Mouse (Mus musculus) bone marrow, adult 2 months (tissue): Measurements from ENCODE around the gene Nsmce4a. TPM values are rescaled to one million over a fixed set of nuclear protein-coding genes. Genes with fewer than 3 reads are reported as not detected.

Experiments
- H3K27ac ChIP-seq: fragments of 200-500 bp; 2 replicates; pipeline ENCODE4 v1.5.1; 2012; ENCODE audit warnings: low read depth, mild to moderate bottlenecking, control low read depth, inconsistent platforms, low read length; ENCODE audit not compliant: control insufficient read depth, poor library complexity, insufficient read depth
- H3K4me1 ChIP-seq: fragments of 200-500 bp; 2 replicates; pipeline ENCODE4 v1.6.1; 2011; ENCODE audit warnings: low read length; ENCODE audit not compliant: control insufficient read depth, insufficient read depth
- H3K4me3 ChIP-seq: fragments of 200-500 bp; replicated peaks from 2 replicates; pipeline ENCODE3; 2011; ENCODE audit warnings: mild to moderate bottlenecking, low read depth, low read length, control low read depth; ENCODE audit not compliant: control insufficient read depth
- CTCF ChIP-seq: fragments of 200-500 bp; IDR thresholded peaks from 2 replicates; pipeline ENCODE4 v1.5.1; 2011; ENCODE audit warnings: low read length, control low read depth; ENCODE audit not compliant: control insufficient read depth, insufficient read depth
- POLR2A ChIP-seq: fragments of 200-500 bp; IDR thresholded peaks from 2 replicates; pipeline ENCODE4 v1.6.1; 2011; ENCODE audit warnings: low read depth, mild to moderate bottlenecking, control low read depth, low read length, borderline replicate concordance; ENCODE audit not compliant: control insufficient read depth
- WGBS: fragments of 180-500 bp; shearing (Covaris S2); methylation state at CpG from one replicate; pipeline ENCODE4 v1.1.7; 2018; 5-methylcytosine and 5-hydroxymethylcytosine counted together
- polyA plus RNA-seq: library from polyadenylated mRNA; stranded (reverse); fragments of >200 nt; gene quantifications from 2 replicates; pipeline ENCODE4 v1.2.4, GENCODE M21; 2011; ENCODE audit warnings: low replicate concordance; ENCODE audit not compliant: missing spikeins, insufficient read depth, insufficient read length

Gene Nsmce4a
- polyA plus RNA-seq: 63.4 and 84.2 TPM in 2 replicates

GRCm38 (mm10) chr7:130572821-130573220, at the start of gene Nsmce4a:
Nsmce4a (minus strand) TSS chr7:130573118.
- H3K4me1 ChIP-seq: no peaks in the 10 kb centered on the region
- WGBS: 67% methylated on average over 11 of the region's 11 CpGs
- TF ChIP-seq CTCF: no peak
- TF ChIP-seq POLR2A: no peak
- no peak within 1 kb of the TSS for H3K27ac ChIP-seq
- no peak within 1 kb of the TSS for H3K4me3 ChIP-seq

GRCm38 (mm10) chr7:130622359-130622758, 49.4 kb upstream of the Nsmce4a start:
- Histone ChIP-seq H3K4me1 (peaks cover 2% of the 10 kb centered on the region), H3K27ac (no peak overlapping the region), H3K4me3 (no peak overlapping the region)
- TF ChIP-seq POLR2A: no peak
- TF ChIP-seq CTCF: no peak
- WGBS: 82% methylated on average over 4 of the region's 4 CpGs

- no peak overlapping the region for H3K27ac ChIP-seq
- no peak for TF ChIP-seq CTCF
- no peak for TF ChIP-seq POLR2A
- no peak overlapping the region for H3K4me3 ChIP-seq
- 65% methylated on average over 3 of the region's 3 CpGs for WGBS
- peaks cover 2% of the 10 kb centered on the region for H3K4me1 ChIP-seq
These were observed 49.0 kb upstream of the Nsmce4a start for GRCm38 (mm10) chr7:130621953-130622352.

GRCm38 (mm10) chr7:130621068-130621467, 48.1 kb upstream of the Nsmce4a start:
- peaks cover 2% of the 10 kb centered on the region for H3K4me1 ChIP-seq
- no peak overlapping the region for H3K27ac ChIP-seq
- WGBS: 78% methylated on average over 2 of the region's 2 CpGs
- no peak overlapping the region for H3K4me3 ChIP-seq
- TF ChIP-seq POLR2A (no peak), CTCF (no peak)

- TF ChIP-seq CTCF (no peak), POLR2A (no peak)
- 95% methylated on average over 3 of the region's 3 CpGs for WGBS
- Histone ChIP-seq H3K4me3 (no peak overlapping the region), H3K4me1 (no peaks in the 10 kb centered on the region), H3K27ac (no peak overlapping the region)
These were observed 44.7 kb upstream of the Nsmce4a start for GRCm38 (mm10) chr7:130617591-130617990.

- Histone ChIP-seq H3K4me1 (no peaks in the 10 kb centered on the region), H3K27ac (no peak overlapping the region), H3K4me3 (no peak overlapping the region)
- TF ChIP-seq CTCF (no peak), POLR2A (no peak)
- 71% methylated on average over 4 of the region's 4 CpGs for WGBS
These were observed 41.1 kb upstream of the Nsmce4a start for GRCm38 (mm10) chr7:130613973-130614372.

GRCm38 (mm10) chr7:130606958-130607357, 34.0 kb upstream of the Nsmce4a start:
- TF ChIP-seq CTCF (no peak), POLR2A (no peak)
- H3K27ac ChIP-seq: no peak overlapping the region
- no peak overlapping the region for H3K4me3 ChIP-seq
- WGBS: 81% methylated on average over 4 of the region's 4 CpGs
- no peaks in the 10 kb centered on the region; the same call in 1 of the 2 replicates for H3K4me1 ChIP-seq

- 29% methylated on average over 6 of the region's 6 CpGs for WGBS
- Histone ChIP-seq H3K4me3 (no peak overlapping the region), H3K4me1 (no peaks in the 10 kb centered on the region; the same call in 1 of the 2 replicates), H3K27ac (no peak overlapping the region)
- no peak for TF ChIP-seq POLR2A
- peak; percentile 51 for TF ChIP-seq CTCF
These were observed 32.2 kb upstream of the Nsmce4a start for GRCm38 (mm10) chr7:130605111-130605510.

- Histone ChIP-seq H3K27ac (no peak overlapping the region), H3K4me1 (no peaks in the 10 kb centered on the region; the same call in 1 of the 2 replicates), H3K4me3 (no peak overlapping the region)
- WGBS: 76% methylated on average over 2 of the region's 2 CpGs
- TF ChIP-seq POLR2A (no peak), CTCF (no peak)
These were observed 31.5 kb upstream of the Nsmce4a start for GRCm38 (mm10) chr7:130604390-130604789.
